Mouse (Mus musculus) embryonic facial prominence, embryonic 12.5 days (tissue): ENCODE results near the gene Ms4a12. TPM values are rescaled to one million over a fixed set of nuclear protein-coding genes. Genes with fewer than 3 reads are reported as not detected.

Experiments used
- ATAC-seq: fragments of 200-750 bp; cut with Nextera tagmentation; 2 replicates; pipeline ENCODE4 v1.8.0; 2017; ENCODE audit not compliant: insufficient number of reproducible peaks, insufficient read depth, low FRiP score, low TSS enrichment
- H3K27ac ChIP-seq: fragments of 300-500 bp; sonication (generic); 2 replicates; pipeline ENCODE4 v1.5.1; 2016; ENCODE audit warnings: mild to moderate bottlenecking
- H3K27me3 ChIP-seq: fragments of 300-500 bp; sonication (generic); 2 replicates; pipeline ENCODE4 v1.6.1; 2016; ENCODE audit warnings: mild to moderate bottlenecking, moderate library complexity
- H3K36me3 ChIP-seq: fragments of 300-500 bp; sonication (generic); 2 replicates; pipeline ENCODE4 v1.6.1; 2016; ENCODE audit warnings: mild to moderate bottlenecking
- H3K4me1 ChIP-seq: fragments of 300-500 bp; sonication (generic); 2 replicates; pipeline ENCODE4 v1.6.1; 2016
- H3K4me2 ChIP-seq: fragments of 300-500 bp; sonication (generic); replicated peaks from 2 replicates; pipeline ENCODE4 v1.6.1; 2016; ENCODE audit warnings: mild to moderate bottlenecking, moderate library complexity
- H3K4me3 ChIP-seq: fragments of 300-500 bp; sonication (generic); 2 replicates; pipeline ENCODE4 v1.5.1; 2016; ENCODE audit warnings: mild to moderate bottlenecking
- H3K9ac ChIP-seq: fragments of 300-500 bp; sonication (generic); 2 replicates; pipeline ENCODE4 v1.6.1; 2016; ENCODE audit warnings: mild to moderate bottlenecking, moderate library complexity
- H3K9me3 ChIP-seq: fragments of 300-500 bp; sonication (generic); 2 replicates; pipeline ENCODE4 v1.6.1; 2016; ENCODE audit warnings: mild to moderate bottlenecking, moderate library complexity
- WGBS: fragments of 180-500 bp; shearing (Covaris S2); methylation state at CpG from one replicate; pipeline ENCODE4 v1.1.7; 2016; 5-methylcytosine and 5-hydroxymethylcytosine counted together
- polyA plus RNA-seq: library from polyadenylated mRNA; unstranded; fragments of >200 nt; fragmentation: Nextera tagmentation; extraction: Ambion mirVana; gene quantifications from 2 replicates; pipeline ENCODE4 v1.2.1, GENCODE M21; 2016

Gene Ms4a12
- polyA plus RNA-seq, 1 experiment from 2014 or later = not detected

DNA sequence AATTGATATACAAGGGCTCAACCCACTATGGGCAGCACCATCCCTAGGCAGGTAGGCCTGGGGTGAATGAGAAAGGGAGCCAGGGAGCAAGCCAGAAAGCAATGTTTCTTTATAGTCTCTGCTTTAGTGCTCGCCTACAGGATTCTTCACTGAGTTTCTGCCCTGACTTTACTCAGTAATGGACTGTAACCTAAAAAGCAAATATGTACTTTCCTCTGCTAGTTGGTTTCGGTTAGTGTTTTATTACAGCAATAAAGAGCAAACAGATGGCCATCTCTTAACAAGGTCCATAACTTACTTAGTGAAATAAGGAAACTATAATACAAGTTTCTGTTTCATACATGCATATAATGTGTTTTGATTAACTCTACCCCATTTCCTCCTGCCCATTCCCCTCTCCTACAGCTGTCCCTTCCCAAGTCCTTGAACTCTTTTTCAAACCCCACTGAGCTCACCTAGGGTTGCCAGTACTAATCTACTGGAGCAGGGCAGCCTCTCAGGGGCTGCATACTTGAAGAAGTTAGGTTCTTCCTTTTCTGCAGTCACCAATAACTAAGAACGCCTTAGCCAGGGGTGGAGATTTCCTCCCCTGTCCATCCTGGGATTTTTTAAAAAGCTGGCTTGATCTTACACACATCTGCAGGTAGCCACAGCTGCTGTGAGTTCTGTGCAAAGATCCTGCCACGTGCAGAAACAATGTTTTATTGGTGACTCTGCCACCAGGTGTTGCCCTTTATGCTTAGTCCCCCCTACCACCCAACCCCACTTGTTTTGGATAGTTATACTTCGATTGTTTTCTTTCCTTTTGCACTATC is 2.9 kb upstream of the Ms4a12 start:
- Histone ChIP-seq H3K9ac (no peak overlapping the region), H3K4me2 (no peak overlapping the region), H3K27ac (no peak overlapping the region), H3K9me3 (no peaks in the 10 kb centered on the region), H3K4me3 (no peak overlapping the region), H3K36me3 (no peaks in the 10 kb centered on the region), H3K27me3 (no peaks in the 10 kb centered on the region), H3K4me1 (no peaks in the 10 kb centered on the region)
- 70% methylated on average over 5 of the region's 5 CpGs for WGBS
- ATAC-seq = no peak

GRCm38 (mm10) chr19:11234244-11234643 is 2.0 kb upstream of the Ms4a12 start:
- Histone ChIP-seq H3K27me3 (no peaks in the 10 kb centered on the region), H3K9me3 (no peaks in the 10 kb centered on the region), H3K9ac (no peak overlapping the region), H3K27ac (no peak overlapping the region), H3K4me2 (no peak overlapping the region), H3K36me3 (no peaks in the 10 kb centered on the region), H3K4me3 (no peak overlapping the region), H3K4me1 (no peaks in the 10 kb centered on the region)
- WGBS = 74% methylated on average over 5 of the region's 5 CpGs
- ATAC-seq = no peak

DNA sequence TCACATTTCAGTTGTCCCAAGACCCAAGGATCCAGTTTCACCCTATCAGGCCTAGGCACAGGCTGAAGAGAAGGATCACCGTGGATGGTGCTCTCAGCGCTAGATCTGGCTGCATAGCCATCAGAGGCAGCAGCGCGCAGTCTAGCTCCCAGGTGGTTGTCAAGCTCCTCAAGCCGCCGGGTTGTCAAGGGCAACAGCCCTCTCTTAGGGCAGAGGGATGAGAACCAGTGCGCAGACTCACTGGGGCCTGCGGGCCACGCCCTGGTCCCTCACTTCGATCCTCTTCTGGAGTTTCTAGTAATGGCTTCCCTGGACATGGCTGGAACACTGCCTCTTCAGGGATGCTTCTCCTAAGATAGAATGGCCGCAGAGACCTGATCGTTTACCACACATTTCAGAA is 35.7 kb downstream of the Ms4a12 start, which contains the start of gene Ms4a13:
TSS of gene Ms4a13 (minus strand) at position 192 of the 400 bp plus-strand sequence.
- Histone ChIP-seq H3K4me3 (no peak within 1 kb of the TSS), H3K27me3 (no peaks in the 10 kb centered on the region), H3K9me3 (no peaks in the 10 kb centered on the region), H3K27ac (no peak within 1 kb of the TSS), H3K4me2 (no peak within 1 kb of the TSS), H3K4me1 (no peaks in the 10 kb centered on the region), H3K9ac (no peak within 1 kb of the TSS), H3K36me3 (no peaks in the 10 kb centered on the region)
- WGBS = 66% methylated on average over 12 of the region's 12 CpGs
- ATAC-seq = no peak

- 79% methylated on average over 1 of the region's 1 CpGs for WGBS
- H3K9me3 ChIP-seq = no peaks in the 10 kb centered on the region
- H3K4me1 ChIP-seq = no peaks in the 10 kb centered on the region
- H3K4me2 ChIP-seq = no peak overlapping the region
- no peak overlapping the region for H3K9ac ChIP-seq
- no peak overlapping the region for H3K27ac ChIP-seq
- H3K36me3 ChIP-seq = no peaks in the 10 kb centered on the region
- H3K27me3 ChIP-seq = no peaks in the 10 kb centered on the region
- no peak overlapping the region for H3K4me3 ChIP-seq
- no peak for ATAC-seq
These were observed 39.7 kb downstream of the Ms4a12 start for GRCm38 (mm10) chr19:11192552-11192951.

GRCm38 (mm10) chr19:11184121-11184520 is 48.1 kb downstream of the Ms4a12 start:
- no peaks in the 10 kb centered on the region for H3K9me3 ChIP-seq
- no peak overlapping the region for H3K4me3 ChIP-seq
- no peak for ATAC-seq
- no peak overlapping the region for H3K9ac ChIP-seq
- H3K36me3 ChIP-seq = no peaks in the 10 kb centered on the region
- no peaks in the 10 kb centered on the region for H3K4me1 ChIP-seq
- H3K4me2 ChIP-seq = no peak overlapping the region
- H3K27ac ChIP-seq = no peak overlapping the region
- WGBS = 17% methylated on average over 5 of the region's 5 CpGs
- no peaks in the 10 kb centered on the region for H3K27me3 ChIP-seq

DNA sequence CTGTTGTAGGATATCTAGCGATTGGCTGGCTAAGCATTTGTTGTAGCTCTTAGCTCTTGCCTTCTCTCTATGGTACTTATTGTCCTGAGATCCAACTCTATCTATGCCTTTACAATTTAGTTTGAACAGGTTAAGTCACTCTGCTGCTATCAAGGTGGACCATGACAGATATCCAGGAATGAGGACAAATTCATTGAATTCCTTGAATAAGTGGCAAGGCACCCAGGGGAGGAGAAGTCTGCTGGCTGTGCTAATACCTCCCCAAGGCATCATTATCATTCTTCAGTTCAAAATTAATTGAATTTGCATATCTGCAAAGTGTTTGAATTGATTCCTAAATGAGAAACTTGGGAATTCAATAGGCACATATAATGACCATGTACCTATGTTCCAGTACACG is 54.8 kb downstream of the Ms4a12 start:
- H3K9me3 ChIP-seq = no peaks in the 10 kb centered on the region
- no peaks in the 10 kb centered on the region for H3K36me3 ChIP-seq
- no peak overlapping the region for H3K4me2 ChIP-seq
- no peak overlapping the region for H3K9ac ChIP-seq
- H3K27ac ChIP-seq = no peak overlapping the region
- ATAC-seq = no peak
- WGBS = 58% methylated on average over 2 of the region's 2 CpGs
- H3K4me1 ChIP-seq = no peaks in the 10 kb centered on the region
- no peaks in the 10 kb centered on the region for H3K27me3 ChIP-seq
- no peak overlapping the region for H3K4me3 ChIP-seq

DNA sequence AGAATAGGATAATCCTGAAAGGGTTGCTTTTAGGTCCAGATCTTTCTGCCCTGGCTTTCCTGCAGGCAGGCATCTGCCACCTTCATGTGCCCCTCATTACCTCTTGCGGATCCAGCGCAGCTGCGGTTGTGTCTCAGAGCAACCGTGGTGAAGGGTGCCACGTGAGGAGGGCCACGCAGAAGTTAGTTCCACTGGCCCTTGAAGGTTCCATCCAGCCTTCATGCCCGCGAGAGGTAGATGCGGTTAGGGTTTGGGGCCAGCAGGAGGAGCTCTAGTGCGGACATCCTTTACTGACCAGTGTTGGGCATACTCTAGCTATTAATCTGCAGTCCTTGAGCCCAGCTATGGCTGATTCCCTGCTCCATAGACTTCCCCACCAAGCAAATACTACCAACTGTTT is 67.1 kb downstream of the Ms4a12 start, which contains the start of gene 1700025F22Rik:
TSS of gene 1700025F22Rik (minus strand) at position 149 of the 400 bp plus-strand sequence.
- no peaks in the 10 kb centered on the region for H3K9me3 ChIP-seq
- H3K27me3 ChIP-seq = no peaks in the 10 kb centered on the region
- no peak for ATAC-seq
- H3K4me3 ChIP-seq = no peak within 1 kb of the TSS
- no peak within 1 kb of the TSS for H3K4me2 ChIP-seq
- H3K36me3 ChIP-seq = no peaks in the 10 kb centered on the region
- 37% methylated on average over 10 of the region's 10 CpGs for WGBS
- no peak within 1 kb of the TSS for H3K9ac ChIP-seq
- no peaks in the 10 kb centered on the region for H3K4me1 ChIP-seq
- no peak within 1 kb of the TSS for H3K27ac ChIP-seq

Other genes starting within 250 kb of the Ms4a12 start
- gene Ms4a15, start 239.2 kb downstream of the Ms4a12 start, polyA plus RNA-seq = not detected in 2 replicates
- gene Ms4a18, start 214.4 kb downstream of the Ms4a12 start, polyA plus RNA-seq = not detected in 2 replicates
- not detected in 2 replicates for gene Ms4a8a, start 151.3 kb downstream of the Ms4a12 start, polyA plus RNA-seq
- not detected in 2 replicates for gene 1700017D01Rik, start 101.6 kb downstream of the Ms4a12 start, polyA plus RNA-seq
- gene 1700025F22Rik, start 67.1 kb downstream of the Ms4a12 start, polyA plus RNA-seq = not detected in 2 replicates
- gene Ms4a13, start 35.7 kb downstream of the Ms4a12 start, polyA plus RNA-seq = not detected in 2 replicates
- gene Ms4a1, start 33.8 kb upstream of the Ms4a12 start, polyA plus RNA-seq = 0.05 TPM in 1 of 2 replicates, not detected in the other
- gene Ms4a5, start 51.4 kb upstream of the Ms4a12 start, polyA plus RNA-seq = not detected in 2 replicates
- 0.05 TPM in 1 of 2 replicates, not detected in the other for gene Ms4a14, start 82.0 kb upstream of the Ms4a12 start, polyA plus RNA-seq
- 2.9 TPM in 2 replicates for gene Ms4a7, start 103.7 kb upstream of the Ms4a12 start, polyA plus RNA-seq
- 2.1 and 3.0 TPM in 2 replicates for gene Ms4a4a, start 143.1 kb upstream of the Ms4a12 start, polyA plus RNA-seq
- gene Ms4a4c, start 172.3 kb upstream of the Ms4a12 start, polyA plus RNA-seq = 0.43 and 0.57 TPM in 2 replicates
- not detected in 2 replicates for gene Ms4a4b, start 211.1 kb upstream of the Ms4a12 start, polyA plus RNA-seq
- gene Ms4a6c, start 236.9 kb upstream of the Ms4a12 start, polyA plus RNA-seq = 2.4 and 3.7 TPM in 2 replicates